Mouse (Mus musculus) spleen, adult 2 months (tissue): ENCODE data around the gene Bves.

ENCODE experiments used
- CTCF ChIP-seq: fragments of 200-500 bp; IDR thresholded peaks from 2 replicates; pipeline ENCODE4 v1.5.1; 2011; ENCODE audit warnings: mild to moderate bottlenecking, inconsistent platforms; ENCODE audit not compliant: insufficient read depth, insufficient read length, insufficient replicate concordance; ENCODE audit errors: extremely low read depth
- POLR2A ChIP-seq: fragments of 200-500 bp; IDR thresholded peaks from 2 replicates; pipeline ENCODE4 v1.6.1; 2011; ENCODE audit warnings: low read depth, low read length, inconsistent platforms

GRCm38 (mm10) chr10:45320296-45320695, 15.3 kb upstream of the Bves start:
- TF ChIP-seq CTCF: no peak
- TF ChIP-seq POLR2A: no peak
